Comparison of ENCODE assay signal across 8 mouse cellular contexts in genomic region chr2:35291856-35292255, GRCm38 (mm10). TPM values are rescaled to one million over a fixed set of nuclear protein-coding genes. Genes with fewer than 3 reads are reported as not detected.
DNase-seq lines count a peak whose midpoint lies in the region; ATAC-seq and TF ChIP-seq lines count a peak whose summit lies in the region.
"Had no signal": no experiment of that assay in that cellular context is flagged by ENCODE, and none has a peak within 500 bp of the region (broad histone marks: within the 10 kb centered on the region; RNA-seq: fewer than 3 reads in every experiment).

No protein-coding gene starts in this region.

- no peaks in the 10 kb centered on the region for H3K9me3 ChIP-seq in kidney, embryonic 16.5 days (ENCODE audit: low read length)
- H3K9me3 ChIP-seq in CH12.LX (replicated peaks; ENCODE audit: low read length), result no peaks in the 10 kb centered on the region
- H3K9me3 ChIP-seq in lung, postnatal 0 days (ENCODE audit: low read length), result no peaks in the 10 kb centered on the region
- H3K9me3 ChIP-seq: midbrain, embryonic 12.5 days had no signal

- H3K4me3 ChIP-seq in kidney, embryonic 16.5 days (ENCODE audit: low read length), result no peak overlapping the region
- no peak overlapping the region for H3K4me3 ChIP-seq in CH12.LX (replicated peaks in 1 of 3; ENCODE audit: low read depth in 2 of 3, low read length in 2 of 3, poor library complexity in 1 of 3)
- H3K4me3 ChIP-seq in lung, postnatal 0 days (ENCODE audit: low read depth, low read length), result no peak overlapping the region
- H3K4me3 ChIP-seq: midbrain, embryonic 12.5 days had no signal

- no peaks in the 10 kb centered on the region for H3K79me2 ChIP-seq in CH12.LX (replicated peaks; ENCODE audit: control insufficient read depth, extremely low read depth, insufficient read depth, poor library complexity, severe bottlenecking)

- in situ Hi-C loops in CH12.LX (cut with MboI; ENCODE audit: low pct_ligation_motif_present, low pct_unique_long_range_greater_than_20kb, low sequenced_read_pairs), result loop anchor here (10.0 to 25.0 kb wide), 2 partner anchors 213 to 620 kb away; no protein-coding TSS in a partner anchor

- peak; percentile 78 to 93 for TF ChIP-seq CTCF in CH12.LX (conservative IDR thresholded peaks at IDR 0.05 in 1 of 2, IDR thresholded peaks at IDR 0.05 in 1 of 2; ENCODE audit: low read depth in 2 of 2, low read length in 2 of 2)
- TF ChIP-seq CTCF in lung, postnatal 0 days (IDR thresholded peaks at IDR 0.05), result peak; percentile 79

- peaks cover 2% of the 10 kb centered on the region; the same call in 1 of the 2 replicates for H3K36me3 ChIP-seq in kidney, embryonic 16.5 days (ENCODE audit: insufficient read depth, low read length)
- peaks cover 18 to 70% of the 10 kb centered on the region in 2 experiments for H3K36me3 ChIP-seq in CH12.LX (replicated peaks in 1 of 2; ENCODE audit: control insufficient read depth in 1 of 2, insufficient read depth in 1 of 2, low read length in 1 of 2)
- H3K36me3 ChIP-seq in lung, postnatal 0 days (ENCODE audit: insufficient read depth, low read length), result peaks cover 5% of the 10 kb centered on the region
- H3K36me3 ChIP-seq: midbrain, embryonic 12.5 days had no signal

- ATAC-seq in kidney, embryonic 16.5 days (ENCODE audit: low FRiP score, low TSS enrichment), result no peak
- no peak for ATAC-seq in lung, postnatal 0 days

- no peak overlapping the region for H3K4me2 ChIP-seq in kidney, embryonic 16.5 days (replicated peaks; ENCODE audit: low read depth, low read length)
- no peak overlapping the region for H3K4me2 ChIP-seq in CH12.LX (ENCODE audit: insufficient read depth, low read depth, poor library complexity, severe bottlenecking)
- H3K4me2 ChIP-seq in lung, postnatal 0 days (replicated peaks; ENCODE audit: low read depth, low read length), result no peak overlapping the region
- H3K4me2 ChIP-seq: midbrain, embryonic 12.5 days had no signal

- WGBS in kidney, embryonic 16.5 days, result 20% methylated on average over 3 of the region's 3 CpGs
- 8% methylated on average over 3 of the region's 3 CpGs for WGBS in lung, postnatal 0 days

- TF ChIP-seq EP300 in CH12.LX (IDR thresholded peaks at IDR 0.05; ENCODE audit: low read length), result no peak
- TF ChIP-seq EP300 in lung, postnatal 0 days (IDR thresholded peaks at IDR 0.05), result no peak

- dilution Hi-C loops in CH12.LX (cut with MboI; ENCODE audit: extremely low pct_ligation_motif_present, extremely low pct_unique_long_range_greater_than_20kb, low sequenced_read_pairs), result no loop called here

- H3K9ac ChIP-seq in kidney, embryonic 16.5 days (replicated peaks; ENCODE audit: low read length), result no peak overlapping the region
- H3K9ac ChIP-seq in CH12.LX (ENCODE audit: insufficient read depth, low read depth), result no peak overlapping the region
- H3K9ac ChIP-seq in lung, postnatal 0 days (replicated peaks; ENCODE audit: low read depth), result no peak overlapping the region
- H3K9ac ChIP-seq: midbrain, embryonic 12.5 days had no signal

- DNase-seq in kidney, adult 9 months, result peak; percentile 59
- DNase-seq in CH12.LX (ENCODE audit: extremely low read depth), result peak; percentile 45
- peak; percentile 73 for DNase-seq in NIH3T3 (ENCODE audit: low read depth)
- peak; percentile 62 for DNase-seq in embryo, embryonic 11 days
- no peak for DNase-seq in lung, postnatal 0 days (ENCODE audit: low spot score)
- peak; percentile 61 for DNase-seq in thymus, postnatal 0 days (ENCODE audit: low spot score)

- H3K27me3 ChIP-seq in kidney, embryonic 16.5 days (ENCODE audit: insufficient read depth, low read length), result no peaks in the 10 kb centered on the region
- H3K27me3 ChIP-seq in CH12.LX (replicated peaks), result no peaks in the 10 kb centered on the region
- H3K27me3 ChIP-seq in lung, postnatal 0 days (replicated peaks; ENCODE audit: insufficient read depth, low read length), result no peaks in the 10 kb centered on the region
- H3K27me3 ChIP-seq: midbrain, embryonic 12.5 days had no signal

- 0 out of 2 replicates have a peak, but pooled peaks cover 3% of the 10 kb centered on the region for H3K4me1 ChIP-seq in kidney, embryonic 16.5 days (ENCODE audit: insufficient read depth, low read length)
- peaks cover 3 to 8% of the 10 kb centered on the region in 2 experiments; a peak in 3 of 4 replicates for H3K4me1 ChIP-seq in CH12.LX (ENCODE audit: control insufficient read depth in 1 of 2, insufficient read depth in 2 of 2)
- no peaks in the 10 kb centered on the region; the same call in 1 of the 2 replicates for H3K4me1 ChIP-seq in lung, postnatal 0 days (ENCODE audit: insufficient read depth, low read depth, low read length)
- H3K4me1 ChIP-seq: midbrain, embryonic 12.5 days had no signal

- TF ChIP-seq RAD21 in CH12.LX (IDR thresholded peaks at IDR 0.05; ENCODE audit: low read depth, low read length), result peak; percentile 37

- no peak overlapping the region for H3K27ac ChIP-seq in kidney, embryonic 16.5 days (ENCODE audit: low read length)
- H3K27ac ChIP-seq in CH12.LX (ENCODE audit: insufficient read depth, low read depth), result no peak overlapping the region
- H3K27ac ChIP-seq in lung, postnatal 0 days (ENCODE audit: low read length), result no peak overlapping the region
- H3K27ac ChIP-seq: midbrain, embryonic 12.5 days had no signal

- no peak for TF ChIP-seq POLR2A in CH12.LX (IDR thresholded peaks at IDR 0.05; ENCODE audit: low read depth, low read length)

TF ChIP-seq in CH12.LX, 34 proteins besides CTCF, POLR2A, EP300 and RAD21:
- TF ChIP-seq MAFK (IDR thresholded peaks at IDR 0.05; ENCODE audit: insufficient replicate concordance, low read length) (no peak), USF2 (conservative IDR thresholded peaks at IDR 0.05; ENCODE audit: low read depth, low read length) (no peak), SMC3 (IDR thresholded peaks at IDR 0.05; ENCODE audit: low read depth, low read length) (peak; percentile 74)
TF ChIP-seq in CH12.LX: peak in this region for 1.

RNA-seq across cellular contexts. Expression of gene Gsn, which starts 35.7 kb away (rescaled TPM):
- 149 and 165 TPM in 2 replicates for polyA plus RNA-seq in kidney, embryonic 16.5 days (2015; fragmentation: Nextera tagmentation; extraction: Ambion mirVana)
- total RNA-seq in CH12.LX (2012; rRNA removed) (41.0 and 54.2 TPM in 2 replicates), CH12.LX (2014; rRNA removed) (37.5 and 42.9 TPM in 2 replicates)
- 22.6 and 24.2 TPM in 2 replicates for polyA plus RNA-seq in CH12.LX (2012; ENCODE audit: insufficient read length, low read depth)
- 956 and 1,007 TPM in 2 replicates for polyA plus RNA-seq in lung, postnatal 0 days (2015; fragmentation: Nextera tagmentation; extraction: Ambion mirVana)
- 139 TPM in 2 replicates for polyA plus RNA-seq in thymus, postnatal 0 days (2015; fragmentation: Nextera tagmentation; extraction: Ambion mirVana)

RNA-seq across cellular contexts. Expression of gene Stom, which starts 44.9 kb away (rescaled TPM):
- 36.9 and 40.4 TPM in 2 replicates for polyA plus RNA-seq in kidney, embryonic 16.5 days (2015; fragmentation: Nextera tagmentation; extraction: Ambion mirVana)
- total RNA-seq in CH12.LX (2012; rRNA removed) (3.3 and 6.3 TPM in 2 replicates), CH12.LX (2014; rRNA removed) (4.9 and 5.8 TPM in 2 replicates)
- polyA plus RNA-seq in CH12.LX (2012; ENCODE audit: insufficient read length, low read depth), result 4.3 and 4.5 TPM in 2 replicates
- polyA plus RNA-seq in lung, postnatal 0 days (2015; fragmentation: Nextera tagmentation; extraction: Ambion mirVana), result 76.9 and 86.2 TPM in 2 replicates
- 16.5 and 18.9 TPM in 2 replicates for polyA plus RNA-seq in thymus, postnatal 0 days (2015; fragmentation: Nextera tagmentation; extraction: Ambion mirVana)
